In genomic region chr13:46450623-46451022, GRCm38 (mm10) we compare ENCODE assay signal across 30 mouse cellular contexts. TPM values are rescaled to one million over a fixed set of nuclear protein-coding genes. Genes with fewer than 3 reads are reported as not detected.
A peak's percentile ranks its signal among the peaks of the same experiment; 100 is the strongest.
DNase-seq lines count a peak whose midpoint lies in the region; ATAC-seq and TF ChIP-seq lines count a peak whose summit lies in the region.
"Had no signal": no experiment of that assay in that cellular context is flagged by ENCODE, and none has a peak within 500 bp of the region (broad histone marks: within the 10 kb centered on the region; RNA-seq: fewer than 3 reads in every experiment).

No protein-coding gene starts in this region.

- no peak overlapping the region for H3K4me3 ChIP-seq in lung, embryonic 14.5 days (ENCODE audit: low read depth, low read length)
- no peak overlapping the region for H3K4me3 ChIP-seq in stomach, postnatal 0 days (ENCODE audit: low read depth, low read length)
- H3K4me3 ChIP-seq in midbrain, embryonic 10.5 days, result no peak overlapping the region
- no peak overlapping the region for H3K4me3 ChIP-seq in hindbrain, postnatal 0 days (ENCODE audit: low read length)
- H3K4me3 ChIP-seq: embryonic facial prominence, embryonic 12.5 days; forebrain, embryonic 10.5 days; forebrain, embryonic 15.5 days; gastrocnemius, adult 2 months; heart, embryonic 13.5 days; kidney, embryonic 15.5 days; midbrain, embryonic 15.5 days; neural tube, embryonic 15.5 days had no signal

- H3K27ac ChIP-seq in lung, embryonic 14.5 days (ENCODE audit: low read depth), result no peak overlapping the region
- H3K27ac ChIP-seq in stomach, postnatal 0 days (replicated peaks), result no peak overlapping the region
- H3K27ac ChIP-seq in midbrain, embryonic 10.5 days (replicated peaks), result no peak overlapping the region
- no peak overlapping the region for H3K27ac ChIP-seq in hindbrain, postnatal 0 days
- H3K27ac ChIP-seq: embryonic facial prominence, embryonic 12.5 days; forebrain, embryonic 10.5 days; forebrain, embryonic 15.5 days; gastrocnemius, adult 2 months; heart, embryonic 13.5 days; hindbrain, embryonic 14.5 days; kidney, embryonic 15.5 days; liver, embryonic 14.5 days; midbrain, embryonic 15.5 days; neural tube, embryonic 15.5 days had no signal

- DNase-seq in large intestine, adult 2 months (ENCODE audit: low read depth, low spot score), result peak; percentile 10
- DNase-seq in lung, embryonic 14.5 days, result peak; percentile 55
- peak; percentile 27 for DNase-seq in lung, postnatal 14 days
- peak; percentile 15 for DNase-seq in stomach, postnatal 0 days (ENCODE audit: low spot score)
- no peak for DNase-seq in adrenal gland, postnatal 14 days
- no peak for DNase-seq in midbrain, embryonic 10.5 days (ENCODE audit: low spot score)
- no peak for DNase-seq in hindbrain, postnatal 0 days (ENCODE audit: low spot score)
- DNase-seq: B cell, adult 2 months; cerebellum, adult 2 months; cerebellum, postnatal 14 days; gastrocnemius, adult 2 months; heart, postnatal 10 days; kidney, adult 18-20 months; kidney, postnatal 25 days; liver; retina, postnatal 1 day; right cerebral cortex, postnatal 25 days; spleen, adult 18-20 months; thymus, adult 2 months; thymus, postnatal 36 days had no signal

- H3K4me2 ChIP-seq in lung, embryonic 14.5 days, result no peak overlapping the region
- H3K4me2 ChIP-seq in stomach, postnatal 0 days (replicated peaks; ENCODE audit: low read depth), result no peak overlapping the region
- no peak overlapping the region for H3K4me2 ChIP-seq in hindbrain, postnatal 0 days (ENCODE audit: low read depth, low read length)
- H3K4me2 ChIP-seq: embryonic facial prominence, embryonic 12.5 days; forebrain, embryonic 15.5 days; heart, embryonic 13.5 days; hindbrain, embryonic 14.5 days; kidney, embryonic 15.5 days; midbrain, embryonic 15.5 days; neural tube, embryonic 15.5 days had no signal

- TF ChIP-seq CTCF in lung, embryonic 14.5 days (IDR thresholded peaks at IDR 0.05; ENCODE audit: low read depth), result no peak
- no peak for TF ChIP-seq CTCF in stomach, postnatal 0 days (IDR thresholded peaks at IDR 0.05; ENCODE audit: low read depth)
- no peak for TF ChIP-seq CTCF in hindbrain, postnatal 0 days (IDR thresholded peaks at IDR 0.05; ENCODE audit: low read depth)

- no peak for TF ChIP-seq EP300 in stomach, postnatal 0 days (optimal IDR thresholded peaks at IDR 0.05)

- WGBS in large intestine, adult 2 months, result 29% methylated on average over 7 of the region's 7 CpGs
- WGBS in lung, embryonic 14.5 days, result 50% methylated on average over 7 of the region's 7 CpGs
- WGBS in stomach, postnatal 0 days, result 48% methylated on average over 7 of the region's 7 CpGs
- 86% methylated on average over 7 of the region's 7 CpGs for WGBS in midbrain, embryonic 10.5 days
- 88% methylated on average over 7 of the region's 7 CpGs for WGBS in hindbrain, postnatal 0 days

- ATAC-seq in lung, embryonic 14.5 days (ENCODE audit: insufficient read depth), result no peak
- no peak for ATAC-seq in stomach, postnatal 0 days (ENCODE audit: low FRiP score, low TSS enrichment)
- ATAC-seq in hindbrain, postnatal 0 days, result no peak
- ATAC-seq: forebrain, embryonic 15.5 days; inflammation-experienced regulatory T-cells, adult 6 months; midbrain, embryonic 15.5 days had no signal

- H3K9ac ChIP-seq in lung, embryonic 14.5 days, result no peak overlapping the region
- no peak overlapping the region for H3K9ac ChIP-seq in stomach, postnatal 0 days (ENCODE audit: low read length)
- H3K9ac ChIP-seq in hindbrain, postnatal 0 days (replicated peaks; ENCODE audit: low read length), result no peak overlapping the region
- H3K9ac ChIP-seq: embryonic facial prominence, embryonic 12.5 days; forebrain, embryonic 15.5 days; heart, embryonic 13.5 days; hindbrain, embryonic 14.5 days; kidney, embryonic 15.5 days; liver, embryonic 14.5 days; midbrain, embryonic 15.5 days; neural tube, embryonic 15.5 days had no signal

- H3K9me3 ChIP-seq in lung, embryonic 14.5 days (ENCODE audit: low read depth, low read length), result no peaks in the 10 kb centered on the region
- H3K9me3 ChIP-seq in stomach, postnatal 0 days (ENCODE audit: control insufficient read depth, low read length), result no peaks in the 10 kb centered on the region
- no peaks in the 10 kb centered on the region for H3K9me3 ChIP-seq in midbrain, embryonic 10.5 days (replicated peaks)
- H3K9me3 ChIP-seq in hindbrain, postnatal 0 days (ENCODE audit: low read length), result no peaks in the 10 kb centered on the region
- H3K9me3 ChIP-seq: embryonic facial prominence, embryonic 12.5 days; forebrain, embryonic 10.5 days; forebrain, embryonic 15.5 days; heart, embryonic 13.5 days; kidney, embryonic 15.5 days; midbrain, embryonic 15.5 days; neural tube, embryonic 15.5 days had no signal

- H3K27me3 ChIP-seq in lung, embryonic 14.5 days (ENCODE audit: insufficient read depth, low read length), result no peaks in the 10 kb centered on the region
- no peaks in the 10 kb centered on the region for H3K27me3 ChIP-seq in stomach, postnatal 0 days (ENCODE audit: control insufficient read depth, insufficient read depth, low read length)
- H3K27me3 ChIP-seq in midbrain, embryonic 10.5 days (ENCODE audit: low read depth, poor library complexity, severe bottlenecking), result no peaks in the 10 kb centered on the region
- no peaks in the 10 kb centered on the region for H3K27me3 ChIP-seq in hindbrain, postnatal 0 days (ENCODE audit: insufficient read depth, low read length)
- H3K27me3 ChIP-seq: embryonic facial prominence, embryonic 12.5 days; forebrain, embryonic 15.5 days; heart, embryonic 13.5 days; kidney, embryonic 15.5 days; midbrain, embryonic 15.5 days; neural tube, embryonic 15.5 days had no signal

- no peaks in the 10 kb centered on the region for H3K36me3 ChIP-seq in lung, embryonic 14.5 days (ENCODE audit: insufficient read depth)
- H3K36me3 ChIP-seq in stomach, postnatal 0 days (ENCODE audit: control insufficient read depth, insufficient read depth, low read length), result no peaks in the 10 kb centered on the region
- no peaks in the 10 kb centered on the region for H3K36me3 ChIP-seq in midbrain, embryonic 10.5 days
- no peaks in the 10 kb centered on the region for H3K36me3 ChIP-seq in hindbrain, postnatal 0 days (ENCODE audit: insufficient read depth, low read length)
- H3K36me3 ChIP-seq: embryonic facial prominence, embryonic 12.5 days; forebrain, embryonic 10.5 days; forebrain, embryonic 15.5 days; heart, embryonic 13.5 days; kidney, embryonic 15.5 days; midbrain, embryonic 15.5 days; neural tube, embryonic 15.5 days had no signal

- H3K4me1 ChIP-seq in lung, embryonic 14.5 days (ENCODE audit: insufficient read depth), result no peaks in the 10 kb centered on the region
- no peaks in the 10 kb centered on the region for H3K4me1 ChIP-seq in stomach, postnatal 0 days (replicated peaks; ENCODE audit: control insufficient read depth, insufficient read depth)
- H3K4me1 ChIP-seq in midbrain, embryonic 10.5 days, result no peaks in the 10 kb centered on the region; the same call in 1 of the 2 replicates
- no peaks in the 10 kb centered on the region for H3K4me1 ChIP-seq in hindbrain, postnatal 0 days (ENCODE audit: insufficient read depth, low read length)
- H3K4me1 ChIP-seq: embryonic facial prominence, embryonic 12.5 days; forebrain, embryonic 10.5 days; forebrain, embryonic 15.5 days; kidney, embryonic 15.5 days; midbrain, embryonic 15.5 days; neural tube, embryonic 15.5 days had no signal

RNA-seq across cellular contexts. Expression of gene Rbm24, which starts 32.4 kb away (rescaled TPM):
- polyA plus RNA-seq in large intestine, adult 2 months (2012; rRNA removed), result 6.9 and 9.8 TPM in 2 replicates
- 2.2 and 2.7 TPM in 2 replicates for polyA plus RNA-seq in lung, embryonic 14.5 days (2014; fragmentation: Nextera tagmentation; extraction: Ambion mirVana)
- 1.2 and 1.4 TPM in 2 replicates for polyA plus RNA-seq in stomach, postnatal 0 days (2015; fragmentation: Nextera tagmentation; extraction: Ambion mirVana)
- 8.1 and 8.4 TPM in 2 replicates for total RNA-seq in adrenal gland, postnatal 14 days (2021)
- 1.9 and 2.1 TPM in 2 replicates for polyA plus RNA-seq in midbrain, embryonic 10.5 days (2016; fragmentation: Nextera tagmentation; extraction: Ambion mirVana)
- total RNA-seq in hindbrain, postnatal 0 days (2014; rRNA removed), result 22.1 and 22.9 TPM in 2 replicates
- 1.9 and 2.8 TPM in 2 replicates for polyA plus RNA-seq in hindbrain, postnatal 0 days (2015; fragmentation: Nextera tagmentation; extraction: Ambion mirVana)

RNA-seq across cellular contexts. Expression of gene Cap2, which starts 51.0 kb away (rescaled TPM):
- 10.3 and 18.4 TPM in 2 replicates for polyA plus RNA-seq in large intestine, adult 2 months (2012; rRNA removed)
- polyA plus RNA-seq in lung, embryonic 14.5 days (2014; fragmentation: Nextera tagmentation; extraction: Ambion mirVana), result 4.3 and 9.6 TPM in 2 replicates
- polyA plus RNA-seq in stomach, postnatal 0 days (2015; fragmentation: Nextera tagmentation; extraction: Ambion mirVana), result 5.6 and 6.6 TPM in 2 replicates
- 2.4 and 3.0 TPM in 2 replicates for total RNA-seq in adrenal gland, postnatal 14 days (2021)
- polyA plus RNA-seq in midbrain, embryonic 10.5 days (2016; fragmentation: Nextera tagmentation; extraction: Ambion mirVana), result 9.2 and 11.2 TPM in 2 replicates
- total RNA-seq in hindbrain, postnatal 0 days (2014; rRNA removed), result 16.6 and 19.9 TPM in 2 replicates
- polyA plus RNA-seq in hindbrain, postnatal 0 days (2015; fragmentation: Nextera tagmentation; extraction: Ambion mirVana), result 9.3 and 9.4 TPM in 2 replicates

Comparison
In these comparisons a context has a peak if more than half of its experiments do, and no peak if none do; other contexts are left out.
1. DNase-seq: peak in large intestine, adult 2 months (single experiment), lung, embryonic 14.5 days (single experiment), lung, postnatal 14 days (single experiment) and stomach, postnatal 0 days (single experiment); none in adrenal gland, postnatal 14 days (single experiment), midbrain, embryonic 10.5 days (single experiment) and hindbrain, postnatal 0 days (single experiment).